Mouse (Mus musculus) NIH3T3 (cell line): ENCODE results near the gene Crebbp.
A peak's percentile ranks its signal among the peaks of the same experiment; 100 is the strongest.

Experiments
- DNase-seq: peaks from one replicate; pipeline ENCODE4 v3.0.0-alpha.2; 2012; ENCODE audit warnings: low read depth

Crebbp gene

DNA sequence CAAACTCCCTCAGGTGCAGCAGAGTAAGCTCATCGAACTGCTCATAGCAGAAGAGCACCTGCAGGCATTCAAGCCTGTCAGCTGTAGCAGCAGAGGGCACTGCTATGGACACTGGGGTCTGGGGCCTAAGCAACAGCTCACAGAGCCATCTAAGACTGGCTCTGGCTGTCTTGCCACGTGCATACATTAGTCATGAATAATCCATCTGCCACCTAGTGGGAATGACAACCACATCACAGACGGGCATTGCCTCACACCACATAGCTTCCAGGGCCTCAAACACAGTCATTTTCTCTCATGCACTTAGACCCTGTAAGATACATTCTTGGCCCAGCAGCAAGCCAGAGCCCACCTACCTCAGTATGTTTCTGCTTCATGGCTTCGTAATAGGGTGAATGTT lies 168.3 kb downstream of the Crebbp start:
- DNase-seq = peak; percentile 13

DNA sequence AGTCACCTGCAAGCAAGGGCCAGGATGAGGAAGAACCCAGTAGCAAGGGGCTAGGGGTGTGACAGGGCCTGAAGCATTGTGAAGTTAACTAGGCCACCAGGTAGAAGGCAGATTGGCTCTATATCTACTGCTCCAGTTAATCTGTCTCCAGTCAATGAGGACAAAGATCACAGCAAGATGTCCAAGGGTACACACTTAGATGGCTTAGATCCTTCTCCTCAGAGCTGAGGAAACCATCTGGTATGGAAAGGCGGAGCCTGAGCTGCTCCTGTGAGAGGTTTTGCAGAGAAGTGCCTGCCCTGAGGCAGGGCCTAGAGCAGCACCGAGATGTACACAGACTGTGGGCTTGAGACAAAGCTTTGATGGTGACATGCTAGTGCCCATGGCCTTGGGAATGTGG lies 169.7 kb downstream of the Crebbp start:
- no peak for DNase-seq

DNA sequence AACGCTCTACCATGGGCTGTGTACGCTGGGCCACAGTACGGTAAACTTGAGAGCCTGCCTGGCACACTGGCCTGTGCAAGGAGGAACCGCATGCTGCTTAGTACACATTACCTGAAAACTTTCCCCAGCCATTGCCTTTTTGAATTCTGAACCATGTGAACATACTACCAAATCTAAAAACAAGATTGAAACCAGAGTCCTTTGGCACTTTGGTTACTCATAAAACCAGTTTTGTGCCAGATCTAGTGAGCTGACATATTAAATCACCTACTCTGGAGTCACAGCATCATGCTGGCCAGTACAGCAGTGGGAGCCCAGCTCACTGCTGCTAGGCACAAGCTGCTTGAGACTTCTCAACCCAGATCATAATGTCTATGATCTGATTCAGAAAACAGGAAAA lies 172.2 kb downstream of the Crebbp start:
- DNase-seq = no peak

DNA sequence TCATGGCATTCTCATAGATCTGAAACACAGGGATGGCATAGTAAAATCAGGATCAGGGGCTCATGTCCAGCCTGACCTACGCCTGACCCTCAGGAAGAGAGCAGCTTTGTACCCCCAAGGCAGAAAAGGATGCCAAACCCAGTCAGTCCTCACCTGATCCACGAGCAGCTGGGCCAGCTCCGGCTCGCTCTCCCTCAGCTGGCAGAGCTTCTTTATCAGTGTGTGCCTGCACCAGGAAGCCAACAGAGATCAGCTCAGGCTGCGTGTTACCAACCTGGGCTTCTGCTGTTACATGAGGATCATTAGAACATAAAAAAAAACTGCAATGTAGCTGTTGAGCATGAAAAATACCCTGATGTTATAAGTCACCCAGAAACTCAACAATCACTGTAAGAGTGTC lies 173.6 kb downstream of the Crebbp start:
- DNase-seq = no peak

DNA sequence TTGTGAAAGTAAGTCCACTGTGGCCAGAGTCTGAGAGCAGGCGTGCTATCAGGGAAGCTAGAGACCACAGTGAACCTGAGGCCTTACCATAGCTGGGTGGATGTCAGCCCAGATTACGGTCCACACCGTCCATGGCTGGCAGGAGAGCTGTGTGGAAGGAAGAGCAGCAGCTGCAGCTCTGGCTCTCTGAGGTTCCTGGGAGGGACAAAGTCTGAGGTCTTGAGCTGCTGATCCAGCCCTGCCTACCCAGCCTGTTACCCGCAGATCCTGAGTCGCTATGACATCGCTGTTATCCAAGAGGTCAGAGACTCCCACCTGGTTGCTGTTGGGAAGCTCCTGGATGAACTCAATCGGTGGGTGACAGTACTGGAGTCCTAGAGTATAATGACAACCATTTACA lies 176.1 kb downstream of the Crebbp start:
- no peak for DNase-seq

DNA sequence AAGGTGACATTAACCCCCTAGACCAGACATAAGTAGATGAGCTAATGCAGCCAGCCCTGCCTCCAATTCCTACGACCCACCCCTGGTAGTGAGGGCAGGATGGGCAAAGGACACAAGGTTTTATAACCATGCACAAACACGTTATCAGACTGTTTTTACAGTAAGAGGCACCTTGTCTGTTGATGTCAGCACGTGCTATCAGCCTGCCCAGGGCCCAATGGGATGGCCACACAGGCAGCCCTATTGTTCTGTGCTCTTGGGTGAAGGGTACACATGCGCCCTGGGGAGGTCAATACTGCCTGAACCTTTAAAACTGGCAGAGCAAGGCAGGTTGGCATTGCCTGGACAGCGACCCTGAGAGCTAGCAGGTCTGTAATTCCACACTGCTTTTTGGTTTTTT lies 177.0 kb downstream of the Crebbp start, which contains the start of gene Dnase1:
Dnase1 (plus strand) TSS at position 136 of the 400 bp plus-strand sequence.
- no peak for DNase-seq

DNA sequence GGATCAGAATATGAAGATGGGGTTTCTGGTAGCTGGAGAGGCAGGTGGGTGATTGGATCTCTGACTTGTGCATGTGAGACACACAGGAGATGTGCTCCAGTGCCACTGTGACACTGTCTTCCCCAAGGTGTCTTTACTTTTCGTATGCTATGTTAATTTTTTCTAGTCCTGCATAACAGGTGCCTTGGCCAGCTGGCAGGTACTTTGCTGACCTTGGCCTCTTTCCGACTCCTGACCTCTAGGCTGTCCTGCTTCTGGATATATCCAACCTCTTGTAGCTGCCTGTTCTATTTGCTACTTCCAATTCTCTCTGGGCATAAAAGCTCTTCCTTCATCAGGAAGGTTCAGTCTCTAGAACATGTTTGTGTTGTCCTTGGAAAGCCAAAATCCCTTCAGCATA lies 178.2 kb downstream of the Crebbp start:
- no peak for DNase-seq

DNA sequence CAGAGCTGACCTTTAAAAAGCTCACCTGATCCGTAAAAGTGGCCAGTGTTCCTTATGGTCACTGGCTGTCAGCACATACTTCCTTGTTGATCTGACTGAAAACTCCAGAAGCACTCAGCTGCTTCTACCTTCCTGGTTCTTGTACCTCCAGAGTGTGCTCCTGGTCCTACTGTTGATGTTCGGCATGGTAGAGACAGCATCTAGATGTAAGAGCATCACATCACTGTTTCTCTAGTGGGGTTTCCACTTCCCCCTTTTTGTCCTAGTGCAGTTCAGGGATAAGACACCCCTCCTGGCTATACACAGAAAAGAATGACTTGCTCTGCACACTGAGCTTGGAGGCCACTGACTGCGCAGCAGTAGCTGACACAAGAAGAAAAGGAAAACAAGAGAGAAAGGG lies 179.3 kb downstream of the Crebbp start:
- DNase-seq = no peak

DNA sequence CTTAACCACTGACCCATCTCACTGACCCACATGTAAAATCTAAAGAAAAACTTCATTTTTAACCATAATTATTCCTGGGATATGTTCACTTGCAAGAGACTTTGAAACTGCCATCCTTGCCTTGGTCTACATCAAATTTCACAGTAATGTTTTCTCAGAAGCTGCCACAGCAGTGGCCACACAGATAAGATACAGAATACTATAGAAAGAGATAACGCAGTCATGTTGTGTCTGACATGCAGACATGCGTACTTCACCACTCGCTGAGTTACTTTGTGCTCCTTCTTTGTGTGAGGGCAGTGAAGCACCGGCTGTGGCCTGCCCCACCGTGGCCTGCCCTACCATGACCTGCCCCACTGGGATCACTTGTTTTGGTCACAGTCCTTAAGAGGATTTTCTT lies 179.8 kb downstream of the Crebbp start:
- no peak for DNase-seq

DNA sequence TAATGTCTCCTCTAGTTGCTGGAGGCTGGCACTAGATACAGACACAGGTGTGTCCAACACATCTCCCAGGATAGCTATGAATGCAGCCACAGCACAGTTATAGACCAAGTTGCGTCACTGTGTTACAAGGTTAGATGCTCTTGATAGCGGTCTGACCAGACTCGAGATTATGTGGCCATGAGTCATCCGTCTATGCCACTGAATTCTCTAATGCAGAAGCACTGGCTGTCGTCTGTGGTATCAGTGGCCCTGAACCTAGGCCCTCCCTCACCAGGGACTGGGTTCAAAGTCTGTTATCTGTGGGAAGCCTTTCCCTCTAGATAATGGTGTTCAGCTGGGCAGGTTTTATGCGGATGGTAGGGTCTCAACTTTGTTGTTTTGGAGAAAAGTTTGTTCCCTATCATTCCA lies 181.5 kb downstream of the Crebbp start:
- DNase-seq = no peak

DNA sequence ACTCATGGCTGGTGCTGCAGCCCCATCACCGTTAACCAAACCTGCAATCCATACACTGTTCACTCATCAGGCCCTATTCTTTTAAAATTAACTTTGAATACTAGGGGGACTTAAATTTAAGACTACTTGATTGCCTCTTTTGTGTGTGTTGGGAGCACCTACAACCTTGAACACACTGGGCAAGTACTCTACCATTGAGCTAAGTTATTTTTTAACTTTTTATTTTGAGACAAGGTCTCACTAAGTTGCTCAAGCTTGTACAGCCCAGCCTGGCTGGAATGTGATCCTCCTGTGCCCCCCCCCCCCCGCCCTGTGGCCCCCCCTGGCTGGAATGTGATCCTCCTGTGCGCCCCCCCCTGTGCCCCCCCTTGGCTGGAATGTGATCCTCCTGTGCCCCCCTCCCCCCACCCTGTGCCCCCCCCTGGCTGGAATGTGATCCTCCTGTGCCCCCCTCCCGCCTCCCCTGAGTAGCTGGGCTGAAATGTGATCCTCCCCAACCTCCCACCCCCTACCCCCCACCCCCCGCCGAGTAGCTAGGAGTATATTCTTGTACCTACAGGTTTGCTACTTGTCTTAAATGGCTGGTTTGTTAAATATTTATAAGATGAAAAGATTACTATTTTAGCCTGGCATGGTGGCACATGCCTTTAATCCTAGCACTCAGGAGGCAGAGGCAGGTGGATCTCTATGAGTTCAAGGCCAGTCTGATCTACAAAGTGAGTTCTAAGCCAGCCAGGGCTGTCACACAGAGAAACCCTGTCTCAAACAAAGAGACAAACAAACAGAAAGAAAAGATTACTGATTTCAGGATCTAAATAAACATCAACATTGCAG lies 182.1 kb downstream of the Crebbp start:
- no peak for DNase-seq
